Mouse (Mus musculus): ENCODE measurements around the gene Npcd. TPM values are rescaled to one million over a fixed set of nuclear protein-coding genes. Genes with fewer than 3 reads are reported as not detected.

Npcd gene
- polyA plus RNA-seq, 1 experiment, result 0.55 TPM

DNA sequence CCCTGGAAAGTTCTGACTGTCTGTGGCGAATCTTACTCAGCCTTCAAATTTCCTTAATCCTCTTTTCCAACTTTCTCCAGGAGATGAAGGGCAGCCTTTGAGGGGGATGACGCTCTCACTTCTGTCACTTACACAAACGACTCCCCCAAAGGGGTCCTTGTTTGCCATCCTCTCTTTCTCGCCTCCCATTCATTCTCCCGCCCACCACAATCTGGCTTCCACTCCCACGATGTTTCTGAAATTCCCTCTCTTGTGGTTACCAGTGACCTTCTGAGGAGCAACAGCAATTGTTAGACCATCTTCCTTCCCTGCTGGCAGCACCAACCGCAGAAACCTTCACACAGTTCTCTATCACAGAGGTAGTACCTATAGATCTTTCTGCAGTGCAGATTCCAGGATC is 58.4 kb downstream of the Npcd start:
- Histone ChIP-seq H3K27me3 (ENCODE audit: control insufficient read depth, insufficient read depth, low read length) (no peaks in the 10 kb centered on the region), H3K36me3 (ENCODE audit: control insufficient read depth, insufficient read depth, low read length) (no peaks in the 10 kb centered on the region), H3K4me3 (ENCODE audit: control insufficient read depth, insufficient read depth, low read length) (no peak overlapping the region), H3K4me1 (replicated peaks; ENCODE audit: control insufficient read depth, insufficient read depth, low read length) (peaks cover 9% of the 10 kb centered on the region), H3K27ac (ENCODE audit: control insufficient read depth, insufficient read depth, low read length) (no peak overlapping the region)
- DNase-seq, result no peak
- WGBS, result 65% methylated on average over 7 of the region's 7 CpGs
- no peak for TF ChIP-seq CTCF (IDR thresholded peaks at IDR 0.05; ENCODE audit: borderline replicate concordance, control insufficient read depth, extremely low read depth, insufficient read depth, low read length, poor library complexity)

DNA sequence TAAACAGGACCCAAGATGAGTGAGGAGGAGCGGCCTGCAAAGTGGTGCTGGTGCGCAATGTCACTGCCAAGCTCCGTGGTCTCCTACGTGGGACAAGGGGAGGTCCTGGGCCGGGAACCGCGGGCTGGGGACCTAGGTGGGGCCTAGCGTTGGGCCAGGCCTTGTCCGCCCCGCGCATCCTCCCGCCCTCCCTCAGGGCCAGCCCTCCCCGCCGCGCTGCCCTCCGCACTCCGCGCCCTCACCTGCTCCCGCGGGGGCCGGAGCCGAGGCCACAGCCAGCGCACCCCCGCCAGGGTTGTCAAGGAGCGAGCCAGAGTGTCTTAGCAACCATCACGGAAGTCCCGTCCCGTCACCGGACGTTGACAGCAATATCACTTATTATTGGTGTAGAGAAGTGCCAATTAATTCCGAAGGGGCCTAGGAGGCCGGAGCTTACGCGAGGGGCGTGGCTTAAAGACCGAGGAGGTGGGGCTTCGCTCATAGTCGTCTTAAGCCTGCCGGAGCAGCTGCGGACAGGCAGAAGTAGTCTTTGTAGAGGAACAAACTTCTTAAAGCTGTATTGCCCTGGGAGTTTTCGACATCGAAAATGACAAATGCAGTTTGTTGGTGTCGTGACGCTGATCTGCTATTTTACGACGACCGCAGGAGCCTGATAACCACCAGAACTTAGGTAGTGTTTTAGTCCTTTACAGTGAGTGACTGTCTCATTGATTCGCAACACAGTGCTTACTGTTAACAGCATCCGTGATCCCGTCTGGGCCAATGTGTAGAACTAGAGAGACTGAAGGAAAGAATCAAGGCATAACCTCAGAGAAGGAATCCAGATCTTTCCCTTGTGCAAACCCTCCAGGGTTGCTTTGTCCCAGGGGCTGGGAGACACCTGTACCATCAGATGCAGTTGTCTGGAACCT is 59.7 kb downstream of the Npcd start:
- H3K27ac ChIP-seq (ENCODE audit: control insufficient read depth, insufficient read depth, low read length), result peak overlapping the region; percentile 9; the same call in 1 of the 2 replicates
- 2% methylated on average over 50 of the region's 50 CpGs for WGBS
- DNase-seq, result peak; percentile 97

GRCm38 (mm10) chr15:79770629-79771240 is 63.3 kb downstream of the Npcd start:
- no peaks in the 10 kb centered on the region for H3K36me3 ChIP-seq (ENCODE audit: control insufficient read depth, insufficient read depth, low read length)
- no peak overlapping the region for H3K4me3 ChIP-seq (ENCODE audit: control insufficient read depth, insufficient read depth, low read length)
- no peak overlapping the region for H3K27ac ChIP-seq (ENCODE audit: control insufficient read depth, insufficient read depth, low read length)
- H3K27me3 ChIP-seq (ENCODE audit: control insufficient read depth, insufficient read depth, low read length), result no peaks in the 10 kb centered on the region
- no peak for TF ChIP-seq POLR2A (IDR thresholded peaks at IDR 0.05; ENCODE audit: control insufficient read depth, extremely low read depth, insufficient read depth, low read length, poor library complexity)
- TF ChIP-seq CTCF (IDR thresholded peaks at IDR 0.05; ENCODE audit: borderline replicate concordance, control insufficient read depth, extremely low read depth, insufficient read depth, low read length, poor library complexity), result no peak
- 89% methylated on average over 21 of the region's 21 CpGs for WGBS
- peaks cover 9% of the 10 kb centered on the region for H3K4me1 ChIP-seq (replicated peaks; ENCODE audit: control insufficient read depth, insufficient read depth, low read length)
- DNase-seq, result no peak

More for the DNA sequence above, 59.7 kb downstream of the Npcd start:
- TF ChIP-seq CTCF (IDR thresholded peaks at IDR 0.05; ENCODE audit: borderline replicate concordance, control insufficient read depth, extremely low read depth, insufficient read depth, low read length, poor library complexity), result peak; percentile 52; the same call in 1 of the 2 replicates
- 0 out of 2 replicates have a peak, but pooled peaks have one; percentile 13 for TF ChIP-seq POLR2A (IDR thresholded peaks at IDR 0.05; ENCODE audit: control insufficient read depth, extremely low read depth, insufficient read depth, low read length, poor library complexity)
- H3K36me3 ChIP-seq (ENCODE audit: control insufficient read depth, insufficient read depth, low read length), result no peaks in the 10 kb centered on the region
- no peaks in the 10 kb centered on the region for H3K27me3 ChIP-seq (ENCODE audit: control insufficient read depth, insufficient read depth, low read length)
- H3K4me1 ChIP-seq (replicated peaks; ENCODE audit: control insufficient read depth, insufficient read depth, low read length), result peaks cover 9% of the 10 kb centered on the region
- peak overlapping the region; percentile 94 for H3K4me3 ChIP-seq (ENCODE audit: control insufficient read depth, insufficient read depth, low read length)

DNA sequence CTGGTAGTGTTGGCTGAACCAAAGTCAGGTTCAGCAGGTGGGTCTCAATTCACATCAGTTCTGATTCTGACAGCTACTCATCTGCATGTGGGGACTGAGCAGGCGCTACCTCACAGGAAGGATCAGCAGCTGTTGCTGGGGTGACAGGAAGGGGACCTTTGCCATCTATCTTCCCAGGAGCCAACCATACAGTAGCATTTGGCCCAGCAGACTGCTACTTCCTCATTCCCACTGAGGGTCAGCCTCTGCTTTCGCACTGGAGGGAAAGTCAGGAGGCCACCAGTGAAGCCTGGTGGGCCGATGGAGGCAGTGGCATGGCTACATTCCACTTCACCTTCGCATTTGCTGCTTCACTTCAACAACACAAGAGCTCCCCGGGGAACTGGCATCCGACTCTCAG is 65.7 kb downstream of the Npcd start:
- H3K27me3 ChIP-seq (ENCODE audit: control insufficient read depth, insufficient read depth, low read length), result no peaks in the 10 kb centered on the region
- peaks cover 1% of the 10 kb centered on the region; the same call in 1 of the 2 replicates for H3K4me1 ChIP-seq (replicated peaks; ENCODE audit: control insufficient read depth, insufficient read depth, low read length)
- H3K27ac ChIP-seq (ENCODE audit: control insufficient read depth, insufficient read depth, low read length), result no peak overlapping the region
- 20% methylated on average over 6 of the region's 6 CpGs for WGBS
- no peaks in the 10 kb centered on the region for H3K36me3 ChIP-seq (ENCODE audit: control insufficient read depth, insufficient read depth, low read length)
- no peak for DNase-seq
- H3K4me3 ChIP-seq (ENCODE audit: control insufficient read depth, insufficient read depth, low read length), result no peak overlapping the region
- TF ChIP-seq POLR2A (IDR thresholded peaks at IDR 0.05; ENCODE audit: control insufficient read depth, extremely low read depth, insufficient read depth, low read length, poor library complexity) (no peak), CTCF (IDR thresholded peaks at IDR 0.05; ENCODE audit: borderline replicate concordance, control insufficient read depth, extremely low read depth, insufficient read depth, low read length, poor library complexity) (no peak)

DNA sequence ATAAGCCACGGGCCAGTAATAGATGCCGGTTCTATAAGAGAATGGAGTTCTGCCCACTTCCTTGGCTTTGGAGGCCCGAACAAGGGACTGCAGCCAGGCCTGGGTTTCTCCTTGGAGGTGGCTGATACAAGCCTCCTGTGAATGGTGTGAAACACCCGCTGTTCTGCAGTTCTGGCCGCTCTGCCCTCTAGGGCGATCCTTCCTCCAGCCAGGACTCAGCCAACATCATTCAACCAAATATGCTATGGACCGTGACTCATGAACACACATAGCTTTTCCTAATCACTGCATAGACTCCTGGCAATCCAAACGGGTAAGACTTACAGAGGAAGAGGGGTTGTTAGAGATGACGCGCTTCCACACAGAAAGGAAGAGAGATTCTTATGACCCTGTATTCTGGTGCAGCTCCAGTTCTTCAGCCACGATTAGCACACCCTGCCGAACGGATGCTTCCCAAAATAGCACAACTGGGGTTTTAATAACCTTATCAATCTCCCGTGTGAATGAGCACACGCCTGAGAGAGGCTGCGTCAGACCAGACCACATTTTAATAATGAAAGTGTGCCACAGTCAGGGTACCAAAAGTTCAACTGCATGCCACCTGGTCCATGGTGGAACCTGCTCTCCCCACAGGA is 66.6 kb downstream of the Npcd start:
- 87% methylated on average over 16 of the region's 16 CpGs for WGBS
- H3K36me3 ChIP-seq (ENCODE audit: control insufficient read depth, insufficient read depth, low read length), result no peaks in the 10 kb centered on the region
- no peak overlapping the region for H3K27ac ChIP-seq (ENCODE audit: control insufficient read depth, insufficient read depth, low read length)
- H3K4me1 ChIP-seq (replicated peaks; ENCODE audit: control insufficient read depth, insufficient read depth, low read length), result no peaks in the 10 kb centered on the region
- H3K4me3 ChIP-seq (ENCODE audit: control insufficient read depth, insufficient read depth, low read length), result no peak overlapping the region
- H3K27me3 ChIP-seq (ENCODE audit: control insufficient read depth, insufficient read depth, low read length), result no peaks in the 10 kb centered on the region
- DNase-seq, result no peak
- no peak for TF ChIP-seq CTCF (IDR thresholded peaks at IDR 0.05; ENCODE audit: borderline replicate concordance, control insufficient read depth, extremely low read depth, insufficient read depth, low read length, poor library complexity)
- no peak for TF ChIP-seq POLR2A (IDR thresholded peaks at IDR 0.05; ENCODE audit: control insufficient read depth, extremely low read depth, insufficient read depth, low read length, poor library complexity)

DNA sequence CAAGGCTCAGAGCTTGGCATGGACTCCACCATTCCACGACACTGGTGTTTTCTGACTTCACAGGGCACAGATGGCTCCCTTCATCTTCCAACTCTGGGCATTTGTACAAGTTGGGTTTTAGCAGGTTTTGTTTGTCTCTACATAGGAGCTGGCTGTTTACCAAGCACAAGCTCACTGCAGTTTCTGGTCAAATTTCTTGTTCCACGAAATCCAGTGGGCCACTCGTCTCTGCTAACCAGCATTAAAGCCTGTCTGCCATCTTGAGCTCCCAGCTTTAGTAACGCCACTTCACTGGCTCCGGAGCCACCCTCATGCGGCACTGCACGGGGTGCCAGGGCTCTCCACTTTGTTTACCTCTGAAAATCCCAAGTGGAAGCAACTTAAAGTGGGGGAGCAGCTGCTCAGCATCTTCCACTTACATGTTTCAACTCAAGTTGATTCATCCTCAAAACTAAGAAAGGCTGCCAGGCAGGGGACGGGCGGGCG is 67.4 kb downstream of the Npcd start:
- no peaks in the 10 kb centered on the region for H3K4me1 ChIP-seq (replicated peaks; ENCODE audit: control insufficient read depth, insufficient read depth, low read length)
- H3K4me3 ChIP-seq (ENCODE audit: control insufficient read depth, insufficient read depth, low read length), result no peak overlapping the region
- H3K27ac ChIP-seq (ENCODE audit: control insufficient read depth, insufficient read depth, low read length), result no peak overlapping the region
- no peak for TF ChIP-seq CTCF (IDR thresholded peaks at IDR 0.05; ENCODE audit: borderline replicate concordance, control insufficient read depth, extremely low read depth, insufficient read depth, low read length, poor library complexity)
- TF ChIP-seq POLR2A (IDR thresholded peaks at IDR 0.05; ENCODE audit: control insufficient read depth, extremely low read depth, insufficient read depth, low read length, poor library complexity), result no peak
- WGBS, result 97% methylated on average over 10 of the region's 10 CpGs
- no peaks in the 10 kb centered on the region for H3K27me3 ChIP-seq (ENCODE audit: control insufficient read depth, insufficient read depth, low read length)
- H3K36me3 ChIP-seq (ENCODE audit: control insufficient read depth, insufficient read depth, low read length), result no peaks in the 10 kb centered on the region
- no peak for DNase-seq
